8 mouse cellular contexts compared by ENCODE assay signal in genomic region chr4:111719776-111720661, GRCm38 (mm10). TPM values are rescaled to one million over a fixed set of nuclear protein-coding genes. Genes with fewer than 3 reads are reported as not detected.
A peak's percentile ranks its signal among the peaks of the same experiment; 100 is the strongest.
DNase-seq lines count a peak whose midpoint lies in the region; ATAC-seq lines count a peak whose summit lies in the region.

Gene Spata6, plus strand, starts transcription at chr4:111719984.

- WGBS in forebrain, embryonic 10.5 days, result under 1% methylated on average over 50 of the region's 50 CpGs
- WGBS in heart, embryonic 14.5 days, result under 1% methylated on average over 48 of the region's 50 CpGs
- WGBS in liver, embryonic 13.5 days (ENCODE audit: insufficient replicate concordance), result under 1% methylated on average over 50 of the region's 50 CpGs
- WGBS in stomach, embryonic 14.5 days, result 1% methylated on average over 46 of the region's 50 CpGs

- peak; percentile 96 for DNase-seq in CD4-positive, CD25-positive, alpha-beta regulatory T cell, adult 2 months (ENCODE audit: low read depth, low spot score)
- DNase-seq in c-Kit-positive CD71-negative TER-119-negative erythroid progenitor cells, embryonic 14.5 days (ENCODE audit: low read depth), result peak; percentile 84
- DNase-seq in forebrain, embryonic 10.5 days (ENCODE audit: extremely low spot score, low spot score), result peak; percentile 87
- DNase-seq in kidney, postnatal 14 days, result peak; percentile 95
- DNase-seq in liver, embryonic 13.5 days, result peak; percentile 76
- peak; percentile 92 to 95 for DNase-seq in natural killer cell, adult 2 months (ENCODE audit: low spot score in 2 of 2)

- peak within 1 kb of the TSS; percentile 84 for H3K9ac ChIP-seq in heart, embryonic 14.5 days (ENCODE audit: low read length)
- peak within 1 kb of the TSS; percentile 76 for H3K9ac ChIP-seq in liver, embryonic 13.5 days
- peak within 1 kb of the TSS; percentile 69 for H3K9ac ChIP-seq in stomach, embryonic 14.5 days (replicated peaks; ENCODE audit: low read depth, low read length)

- H3K4me1 ChIP-seq in forebrain, embryonic 10.5 days, result peaks cover 16% of the 10 kb centered on the region
- peaks cover 0 to 4% of the 10 kb centered on the region in 2 experiments; a peak in 1 of 4 replicates for H3K4me1 ChIP-seq in heart, embryonic 14.5 days (ENCODE audit: control insufficient read depth in 2 of 2, insufficient read depth in 2 of 2, low read length in 2 of 2)
- H3K4me1 ChIP-seq in liver, embryonic 13.5 days (replicated peaks), result peaks cover 17% of the 10 kb centered on the region
- peaks cover 7% of the 10 kb centered on the region; the same call in 1 of the 2 replicates for H3K4me1 ChIP-seq in stomach, embryonic 14.5 days (ENCODE audit: control insufficient read depth, insufficient read depth, low read length)

- H3K36me3 ChIP-seq in forebrain, embryonic 10.5 days (replicated peaks), result peaks cover 6% of the 10 kb centered on the region; the same call in 1 of the 2 replicates
- H3K36me3 ChIP-seq in heart, embryonic 14.5 days (ENCODE audit: control insufficient read depth, insufficient read depth, low read length), result no peaks in the 10 kb centered on the region
- H3K36me3 ChIP-seq in liver, embryonic 13.5 days, result no peaks in the 10 kb centered on the region
- no peaks in the 10 kb centered on the region for H3K36me3 ChIP-seq in stomach, embryonic 14.5 days (ENCODE audit: control insufficient read depth, insufficient read depth, low read length)

- H3K4me3 ChIP-seq in forebrain, embryonic 10.5 days, result peak within 1 kb of the TSS; percentile 98
- peak within 1 kb of the TSS; percentile 84 to 97 for H3K4me3 ChIP-seq in heart, embryonic 14.5 days (ENCODE audit: control insufficient read depth in 1 of 2, insufficient read depth in 1 of 2, low read depth in 1 of 2, low read length in 2 of 2)
- peak within 1 kb of the TSS; percentile 73 for H3K4me3 ChIP-seq in liver, embryonic 13.5 days (replicated peaks)
- peak within 1 kb of the TSS; percentile 87 for H3K4me3 ChIP-seq in stomach, embryonic 14.5 days (ENCODE audit: low read depth, low read length)

- peak within 1 kb of the TSS; percentile 85 for H3K4me2 ChIP-seq in heart, embryonic 14.5 days (ENCODE audit: low read length)
- peak within 1 kb of the TSS; percentile 85 for H3K4me2 ChIP-seq in liver, embryonic 13.5 days
- peak within 1 kb of the TSS; percentile 44 for H3K4me2 ChIP-seq in stomach, embryonic 14.5 days (replicated peaks; ENCODE audit: low read depth, low read length)

- no peaks in the 10 kb centered on the region for H3K9me3 ChIP-seq in forebrain, embryonic 10.5 days
- no peaks in the 10 kb centered on the region for H3K9me3 ChIP-seq in heart, embryonic 14.5 days (ENCODE audit: control insufficient read depth, low read length)
- H3K9me3 ChIP-seq in liver, embryonic 13.5 days (replicated peaks), result no peaks in the 10 kb centered on the region
- no peaks in the 10 kb centered on the region for H3K9me3 ChIP-seq in stomach, embryonic 14.5 days (ENCODE audit: control insufficient read depth, low read depth, low read length)

- no peaks in the 10 kb centered on the region for H3K27me3 ChIP-seq in forebrain, embryonic 10.5 days (ENCODE audit: poor library complexity, severe bottlenecking)
- H3K27me3 ChIP-seq in heart, embryonic 14.5 days (ENCODE audit: control insufficient read depth, insufficient read depth, low read length), result no peaks in the 10 kb centered on the region
- no peaks in the 10 kb centered on the region for H3K27me3 ChIP-seq in liver, embryonic 13.5 days
- H3K27me3 ChIP-seq in stomach, embryonic 14.5 days (ENCODE audit: control insufficient read depth, insufficient read depth, low read length), result no peaks in the 10 kb centered on the region

- H3K27ac ChIP-seq in forebrain, embryonic 10.5 days, result peak within 1 kb of the TSS; percentile 91
- H3K27ac ChIP-seq in heart, embryonic 14.5 days (replicated peaks in 1 of 2; ENCODE audit: control insufficient read depth in 1 of 2, insufficient read depth in 1 of 2, low read depth in 2 of 2, low read length in 2 of 2), result peak within 1 kb of the TSS; percentile 81 to 85
- peak within 1 kb of the TSS; percentile 61 for H3K27ac ChIP-seq in liver, embryonic 13.5 days
- H3K27ac ChIP-seq in stomach, embryonic 14.5 days (ENCODE audit: low read length), result peak within 1 kb of the TSS; percentile 73

- peak; percentile 96 for ATAC-seq in heart, embryonic 14.5 days (ENCODE audit: insufficient number of reproducible peaks, insufficient read depth, low FRiP score, low read depth)
- ATAC-seq in liver, embryonic 13.5 days (ENCODE audit: low read depth), result peak; percentile 97
- ATAC-seq in stomach, embryonic 14.5 days (ENCODE audit: insufficient number of reproducible peaks, insufficient read depth, low FRiP score, low read depth), result peak; percentile 96

RNA-seq across cellular contexts. Expression of gene Spata6, which starts in this region (rescaled TPM):
- 30.7 and 34.8 TPM in 2 replicates for polyA plus RNA-seq in forebrain, embryonic 10.5 days (2016; fragmentation: Nextera tagmentation; extraction: Ambion mirVana)
- polyA plus RNA-seq in heart, embryonic 14.5 days (2014; fragmentation: Nextera tagmentation; extraction: Ambion mirVana), result 16.7 and 20.1 TPM in 2 replicates
- polyA plus RNA-seq in liver, embryonic 13.5 days (2015; fragmentation: Nextera tagmentation; extraction: Ambion mirVana), result 3.3 and 5.2 TPM in 2 replicates
- 27.2 and 30.8 TPM in 2 replicates for polyA plus RNA-seq in stomach, embryonic 14.5 days (2014; fragmentation: Nextera tagmentation; extraction: Ambion mirVana)

Comparison
In these comparisons a context has a peak if more than half of its experiments do, and no peak if none do; other contexts are left out.
1. Peak in every context shown above with its lines: DNase-seq, ATAC-seq, H3K4me3 ChIP-seq and H3K27ac ChIP-seq.